Mouse (Mus musculus) hindbrain, embryonic 16.5 days (tissue): Measurements from ENCODE around the gene Itsn1. TPM values are rescaled to one million over a fixed set of nuclear protein-coding genes. Genes with fewer than 3 reads are reported as not detected.

Experiments used
- ATAC-seq: fragments of 200-750 bp; cut with Nextera tagmentation; 2 replicates; pipeline ENCODE4 v1.8.0; 2017; ENCODE audit warnings: moderate TSS enrichment, moderate library complexity
- H3K27ac ChIP-seq: fragments of 300-500 bp; sonication (generic); 2 replicates; pipeline ENCODE4 v1.5.1; 2014; ENCODE audit warnings: low read depth, mild to moderate bottlenecking, control low read depth, low read length, moderate library complexity
- H3K27me3 ChIP-seq: fragments of 300-500 bp; sonication (generic); replicated peaks from 2 replicates; pipeline ENCODE4 v1.6.1; 2014; ENCODE audit warnings: low read length; ENCODE audit not compliant: control insufficient read depth, insufficient read depth
- H3K36me3 ChIP-seq: fragments of 300-500 bp; sonication (generic); 2 replicates; pipeline ENCODE4 v1.6.1; 2014; ENCODE audit warnings: mild to moderate bottlenecking, low read length, moderate library complexity, mixed read lengths; ENCODE audit not compliant: control insufficient read depth, insufficient read depth
- H3K4me1 ChIP-seq: fragments of 300-500 bp; sonication (generic); 2 replicates; pipeline ENCODE4 v1.6.1; 2014; ENCODE audit warnings: low read depth, low read length; ENCODE audit not compliant: control insufficient read depth, insufficient read depth
- H3K4me2 ChIP-seq: fragments of 300-500 bp; sonication (generic); 2 replicates; pipeline ENCODE4 v1.6.1; 2014; ENCODE audit warnings: mild to moderate bottlenecking, low read length, control low read depth, moderate library complexity
- H3K4me3 ChIP-seq: fragments of 300-500 bp; sonication (generic); 2 replicates; pipeline ENCODE4 v1.5.1; 2014; ENCODE audit warnings: mild to moderate bottlenecking, low read length, control low read depth, moderate library complexity
- H3K9ac ChIP-seq: fragments of 300-500 bp; sonication (generic); 2 replicates; pipeline ENCODE4 v1.6.1; 2014; ENCODE audit warnings: low read depth, mild to moderate bottlenecking, control low read depth, low read length, moderate library complexity
- H3K9me3 ChIP-seq: fragments of 300-500 bp; sonication (generic); 2 replicates; pipeline ENCODE4 v1.6.1; 2014; ENCODE audit warnings: mild to moderate bottlenecking, low read length, moderate library complexity; ENCODE audit not compliant: control insufficient read depth
- WGBS: fragments of 180-500 bp; shearing (Covaris S2); extraction: QIAGEN DNeasy Blood & Tissue Kit; methylation state at CpG from one replicate; pipeline ENCODE4 v1.1.7; 2014; 5-methylcytosine and 5-hydroxymethylcytosine counted together
- polyA plus RNA-seq: library from polyadenylated mRNA; unstranded; fragments of >200 nt; fragmentation: Nextera tagmentation; extraction: Ambion mirVana; gene quantifications from 2 replicates; pipeline ENCODE4 v1.2.1, GENCODE M21; 2015

Gene Itsn1
- polyA plus RNA-seq, 1 experiment from 2014 or later, result 49.6 TPM

- no peak overlapping the region for H3K9ac ChIP-seq
- WGBS, result 80% methylated on average over 3 of the region's 3 CpGs
- H3K4me1 ChIP-seq, result peaks cover 29% of the 10 kb centered on the region
- H3K36me3 ChIP-seq, result no peaks in the 10 kb centered on the region
- no peaks in the 10 kb centered on the region for H3K27me3 ChIP-seq
- no peak overlapping the region for H3K4me3 ChIP-seq
- no peak for ATAC-seq
- no peak overlapping the region for H3K4me2 ChIP-seq
- H3K27ac ChIP-seq, result no peak overlapping the region
- H3K9me3 ChIP-seq, result no peaks in the 10 kb centered on the region
Measured at GRCm38 (mm10) chr16:91761761-91762160, 32.7 kb downstream of the Itsn1 start.

- no peak for ATAC-seq
- no peaks in the 10 kb centered on the region for H3K27me3 ChIP-seq
- no peak overlapping the region for H3K4me3 ChIP-seq
- no peaks in the 10 kb centered on the region for H3K36me3 ChIP-seq
- peaks cover 33% of the 10 kb centered on the region for H3K4me1 ChIP-seq
- no peak overlapping the region for H3K4me2 ChIP-seq
- H3K9ac ChIP-seq, result no peak overlapping the region
- no peak overlapping the region for H3K27ac ChIP-seq
- no peaks in the 10 kb centered on the region for H3K9me3 ChIP-seq
- WGBS, result 65% methylated on average over 7 of the region's 7 CpGs
Measured at GRCm38 (mm10) chr16:91762476-91762875, 33.4 kb downstream of the Itsn1 start.

- Histone ChIP-seq H3K9ac (no peak overlapping the region), H3K4me2 (no peak overlapping the region), H3K36me3 (no peaks in the 10 kb centered on the region), H3K27me3 (no peaks in the 10 kb centered on the region), H3K9me3 (no peaks in the 10 kb centered on the region), H3K4me3 (no peak overlapping the region), H3K4me1 (peaks cover 33% of the 10 kb centered on the region), H3K27ac (no peak overlapping the region)
- WGBS, result 51% methylated on average over 6 of the region's 6 CpGs
- no peak for ATAC-seq
Measured at GRCm38 (mm10) chr16:91763975-91764374, 34.9 kb downstream of the Itsn1 start.

GRCm38 (mm10) chr16:91764414-91764813, 35.3 kb downstream of the Itsn1 start:
- ATAC-seq, result no peak
- 74% methylated on average over 6 of the region's 6 CpGs for WGBS

GRCm38 (mm10) chr16:91765121-91765815, 36.2 kb downstream of the Itsn1 start:
- Histone ChIP-seq H3K27ac (no peak overlapping the region), H3K36me3 (no peaks in the 10 kb centered on the region), H3K4me1 (peaks cover 38% of the 10 kb centered on the region), H3K27me3 (no peaks in the 10 kb centered on the region), H3K9me3 (no peaks in the 10 kb centered on the region), H3K9ac (no peak overlapping the region), H3K4me3 (no peak overlapping the region), H3K4me2 (no peak overlapping the region)
- WGBS, result 73% methylated on average over 15 of the region's 15 CpGs
- no peak for ATAC-seq

More at GRCm38 (mm10) chr16:91764414-91764813, 35.3 kb downstream of the Itsn1 start:
- H3K36me3 ChIP-seq, result no peaks in the 10 kb centered on the region
- no peak overlapping the region for H3K4me3 ChIP-seq
- H3K9me3 ChIP-seq, result no peaks in the 10 kb centered on the region
- H3K27ac ChIP-seq, result no peak overlapping the region
- no peaks in the 10 kb centered on the region for H3K27me3 ChIP-seq
- H3K4me2 ChIP-seq, result no peak overlapping the region
- peaks cover 33% of the 10 kb centered on the region for H3K4me1 ChIP-seq
- H3K9ac ChIP-seq, result no peak overlapping the region

GRCm38 (mm10) chr16:91765816-91766210, 36.7 kb downstream of the Itsn1 start:
- Histone ChIP-seq H3K4me2 (no peak overlapping the region), H3K27ac (no peak overlapping the region), H3K36me3 (no peaks in the 10 kb centered on the region), H3K4me1 (peaks cover 39% of the 10 kb centered on the region), H3K27me3 (no peaks in the 10 kb centered on the region), H3K4me3 (no peak overlapping the region), H3K9ac (no peak overlapping the region), H3K9me3 (no peaks in the 10 kb centered on the region)
- no peak for ATAC-seq
- WGBS, result 79% methylated on average over 15 of the region's 15 CpGs

- H3K36me3 ChIP-seq, result no peaks in the 10 kb centered on the region
- H3K4me3 ChIP-seq, result no peak overlapping the region
- no peak for ATAC-seq
- no peaks in the 10 kb centered on the region for H3K27me3 ChIP-seq
- no peak overlapping the region for H3K4me2 ChIP-seq
- H3K9ac ChIP-seq, result no peak overlapping the region
- WGBS, result 62% methylated on average over 11 of the region's 11 CpGs
- no peaks in the 10 kb centered on the region for H3K9me3 ChIP-seq
- H3K27ac ChIP-seq, result no peak overlapping the region
- peaks cover 45% of the 10 kb centered on the region for H3K4me1 ChIP-seq
Measured at GRCm38 (mm10) chr16:91767165-91767701, 38.2 kb downstream of the Itsn1 start.

GRCm38 (mm10) chr16:91768586-91768985, 39.5 kb downstream of the Itsn1 start:
- no peak overlapping the region for H3K4me3 ChIP-seq
- no peaks in the 10 kb centered on the region for H3K36me3 ChIP-seq
- H3K27me3 ChIP-seq, result no peaks in the 10 kb centered on the region
- no peak overlapping the region for H3K27ac ChIP-seq
- peaks cover 42% of the 10 kb centered on the region for H3K4me1 ChIP-seq
- H3K9me3 ChIP-seq, result no peaks in the 10 kb centered on the region
- no peak overlapping the region for H3K4me2 ChIP-seq
- no peak for ATAC-seq
- no peak overlapping the region for H3K9ac ChIP-seq
- WGBS, result 88% methylated on average over 6 of the region's 6 CpGs

GRCm38 (mm10) chr16:91769911-91770310, 40.8 kb downstream of the Itsn1 start:
- H3K27ac ChIP-seq, result peak overlapping the region; percentile 23; the same call in 1 of the 2 replicates
- H3K9me3 ChIP-seq, result no peaks in the 10 kb centered on the region
- ATAC-seq, result 0 out of 2 replicates have a peak, but pooled peaks have one; percentile 12
- H3K4me1 ChIP-seq, result peaks cover 42% of the 10 kb centered on the region
- no peaks in the 10 kb centered on the region for H3K36me3 ChIP-seq
- no peaks in the 10 kb centered on the region for H3K27me3 ChIP-seq
- WGBS, result 42% methylated on average over 5 of the region's 5 CpGs
- H3K4me2 ChIP-seq, result no peak overlapping the region
- no peak overlapping the region for H3K9ac ChIP-seq
- H3K4me3 ChIP-seq, result no peak overlapping the region
